Mouse (Mus musculus): ENCODE measurements around the gene Lat. TPM values are rescaled to one million over a fixed set of nuclear protein-coding genes. Genes with fewer than 3 reads are reported as not detected.

Gene Lat
- total RNA-seq, 2 experiments from 2014 or later = 0.21 to 0.37 TPM

GRCm38 (mm10) chr7:126368367-126368766 lies 1.0 kb downstream of the Lat start:
- no peak for DNase-seq (ENCODE audit: low spot score)

GRCm38 (mm10) chr7:126367636-126368035 lies 1.7 kb downstream of the Lat start:
- no peak for DNase-seq (ENCODE audit: low spot score)

GRCm38 (mm10) chr7:126363038-126363437 lies 6.3 kb downstream of the Lat start:
- no peak for DNase-seq (ENCODE audit: low spot score)

GRCm38 (mm10) chr7:126359049-126359448 lies 10.3 kb downstream of the Lat start:
- no peak for DNase-seq (ENCODE audit: low spot score)

- DNase-seq (ENCODE audit: low spot score) = no peak
Measured at GRCm38 (mm10) chr7:126358413-126358812, 11.0 kb downstream of the Lat start.

- DNase-seq (ENCODE audit: low spot score) = no peak
Measured at GRCm38 (mm10) chr7:126357838-126358237, 11.5 kb downstream of the Lat start.

- no peak for DNase-seq (ENCODE audit: low spot score)
Measured at GRCm38 (mm10) chr7:126356793-126357591, 12.4 kb downstream of the Lat start.

GRCm38 (mm10) chr7:126355847-126356597 lies 13.3 kb downstream of the Lat start:
- DNase-seq (ENCODE audit: low spot score) = no peak

- DNase-seq (ENCODE audit: low spot score) = no peak
Measured at GRCm38 (mm10) chr7:126354738-126355614, 14.4 kb downstream of the Lat start.

- DNase-seq (ENCODE audit: low spot score) = no peak
Measured at GRCm38 (mm10) chr7:126353994-126354365, 15.4 kb downstream of the Lat start.

GRCm38 (mm10) chr7:126353251-126353993 lies 15.9 kb downstream of the Lat start:
- no peak for DNase-seq (ENCODE audit: low spot score)

GRCm38 (mm10) chr7:126351419-126351951 lies 17.9 kb downstream of the Lat start:
- no peak for DNase-seq (ENCODE audit: low spot score)

- no peak for DNase-seq (ENCODE audit: low spot score)
Measured at GRCm38 (mm10) chr7:126350748-126351418, 18.5 kb downstream of the Lat start.

GRCm38 (mm10) chr7:126348293-126348692 lies 21.1 kb downstream of the Lat start:
- no peak for DNase-seq (ENCODE audit: low spot score)

- no peak for DNase-seq (ENCODE audit: low spot score)
Measured at GRCm38 (mm10) chr7:126347098-126347497, 22.3 kb downstream of the Lat start.

- no peak for DNase-seq (ENCODE audit: low spot score)
Measured at GRCm38 (mm10) chr7:126345969-126346368, 23.4 kb downstream of the Lat start.

- no peak for DNase-seq (ENCODE audit: low spot score)
Measured at GRCm38 (mm10) chr7:126345557-126345956, 23.8 kb downstream of the Lat start.

GRCm38 (mm10) chr7:126340896-126341295 lies 28.5 kb downstream of the Lat start:
- DNase-seq (ENCODE audit: low spot score) = no peak

- no peak for DNase-seq (ENCODE audit: low spot score)
Measured at GRCm38 (mm10) chr7:126340206-126340618, 29.2 kb downstream of the Lat start.

- DNase-seq (ENCODE audit: low spot score) = no peak
Measured at GRCm38 (mm10) chr7:126339521-126339971, 29.8 kb downstream of the Lat start.
